Mouse (Mus musculus): ENCODE data around the gene Kcnk7.

GRCm38 (mm10) chr19:5665465-5665864 is 38.7 kb upstream of the Kcnk7 start:
- TF ChIP-seq GATA1 (IDR thresholded peaks at IDR 0.05; ENCODE audit: low read length) (peak; percentile 82), TAL1 (IDR thresholded peaks at IDR 0.05; ENCODE audit: low read length) (peak; percentile 88)
